Mouse (Mus musculus) heart, adult 2 months (tissue): ENCODE results near the gene Csnk1g1. TPM values are rescaled to one million over a fixed set of nuclear protein-coding genes. Genes with fewer than 3 reads are reported as not detected.

Source experiments
- DNase-seq, 2 experiments: peaks; one replicate each; pipeline ENCODE4 v3.0.0; 2021
- H3K27ac ChIP-seq: fragments of 200-600 bp; 2 replicates; pipeline ENCODE4 v1.8.1; 2022
- H3K27me3 ChIP-seq: fragments of 200-500 bp; 2 replicates; pipeline ENCODE4 v1.6.1; 2012; ENCODE audit warnings: mild to moderate bottlenecking, low read length, inconsistent platforms, mixed read lengths; ENCODE audit not compliant: control insufficient read depth, insufficient read depth
- H3K36me3 ChIP-seq: fragments of 200-500 bp; 2 replicates; pipeline ENCODE4 v1.6.1; 2012; ENCODE audit warnings: low read length, inconsistent platforms; ENCODE audit not compliant: control insufficient read depth, insufficient read depth
- H3K4me1 ChIP-seq: fragments of 200-500 bp; 2 replicates; pipeline ENCODE4 v1.6.1; 2011; ENCODE audit warnings: low read length; ENCODE audit not compliant: control insufficient read depth, insufficient read depth
- H3K4me3 ChIP-seq: fragments of 200-600 bp; 2 replicates; pipeline ENCODE4 v1.8.1; 2022
- H3K79me2 ChIP-seq: fragments of 200-500 bp; replicated peaks from 2 replicates; pipeline ENCODE4 v1.6.1; 2012; ENCODE audit warnings: mild to moderate bottlenecking, inconsistent platforms, low read length, moderate library complexity, mixed read lengths; ENCODE audit not compliant: control insufficient read depth, insufficient read depth
- H3K9ac ChIP-seq: fragments of 200-500 bp; 2 replicates; pipeline ENCODE4 v1.6.1; 2012; ENCODE audit warnings: low read depth, mild to moderate bottlenecking, control low read depth, inconsistent platforms, low read length, mixed read lengths
- CTCF ChIP-seq: fragments of 200-600 bp; IDR thresholded peaks from 2 replicates; pipeline ENCODE4 v1.8.1; 2022; ENCODE audit warnings: antibody characterized with exemption, mild to moderate bottlenecking, moderate library complexity
- EP300 ChIP-seq: fragments of 200-500 bp; IDR thresholded peaks from 2 replicates; pipeline ENCODE4 v1.6.1; 2011; ENCODE audit warnings: low read depth, low read length, control low read depth; ENCODE audit not compliant: insufficient read depth
- POLR2A ChIP-seq: fragments of 200-500 bp; IDR thresholded peaks from 2 replicates; pipeline ENCODE4 v1.6.1; 2011; ENCODE audit warnings: mild to moderate bottlenecking, low read depth, low read length, control low read depth; ENCODE audit not compliant: insufficient read depth
- WGBS: fragments of 180-500 bp; shearing (Covaris S2); methylation state at CpG from one replicate; pipeline ENCODE4 v1.1.7; 2018; 5-methylcytosine and 5-hydroxymethylcytosine counted together
- intact Hi-C: fragments of 180-260 bp; cut with DNase I; formaldehyde crosslinking; loops from one replicate; pipeline ENCODE4 v1.15.1; 2025
- polyA plus RNA-seq: library from polyadenylated mRNA; depleted of rRNA; stranded (reverse); fragments of >200 nt; gene quantifications from 2 replicates; pipeline ENCODE4 v1.2.3, GENCODE M21; 2012
- total RNA-seq, 2 experiments: library from RNA; stranded (reverse); gene quantifications; 2 replicates each; pipeline ENCODE4 v1.2.3; 2021

Csnk1g1 gene
- total and polyA plus RNA-seq, 3 experiments: 3.6 to 10.8 (median 8.8) TPM

DNA sequence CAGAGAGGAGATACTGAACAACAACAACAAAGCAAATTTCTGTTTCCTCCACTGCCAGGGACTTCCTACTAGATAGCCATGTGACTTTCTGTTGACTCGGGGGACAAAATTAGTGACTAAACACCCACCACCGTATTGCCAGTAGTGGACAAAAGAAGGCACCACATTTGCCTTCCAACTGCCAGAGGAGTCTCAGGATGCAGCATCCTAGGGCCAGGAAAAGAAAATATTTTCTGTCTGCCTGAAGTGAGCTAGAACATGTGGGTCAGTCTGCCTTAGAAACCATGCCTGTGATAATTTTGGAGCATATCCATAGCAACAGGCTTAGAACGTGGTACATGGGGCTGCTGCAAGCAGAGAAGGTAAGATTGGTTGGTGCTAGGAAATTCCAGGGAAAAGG, 132.1 kb downstream of the Csnk1g1 start:
- Histone ChIP-seq H3K9ac (no peak overlapping the region), H3K36me3 (no peaks in the 10 kb centered on the region), H3K27ac (no peak overlapping the region), H3K4me3 (no peak overlapping the region), H3K4me1 (no peaks in the 10 kb centered on the region), H3K79me2 (no peaks in the 10 kb centered on the region), H3K27me3 (no peaks in the 10 kb centered on the region)
- intact Hi-C loops: no loop called here
- DNase-seq: no peak
- 66% methylated on average over 3 of the region's 3 CpGs for WGBS
- TF ChIP-seq EP300: no peak
- TF ChIP-seq CTCF: no peak
- TF ChIP-seq POLR2A: no peak

DNA sequence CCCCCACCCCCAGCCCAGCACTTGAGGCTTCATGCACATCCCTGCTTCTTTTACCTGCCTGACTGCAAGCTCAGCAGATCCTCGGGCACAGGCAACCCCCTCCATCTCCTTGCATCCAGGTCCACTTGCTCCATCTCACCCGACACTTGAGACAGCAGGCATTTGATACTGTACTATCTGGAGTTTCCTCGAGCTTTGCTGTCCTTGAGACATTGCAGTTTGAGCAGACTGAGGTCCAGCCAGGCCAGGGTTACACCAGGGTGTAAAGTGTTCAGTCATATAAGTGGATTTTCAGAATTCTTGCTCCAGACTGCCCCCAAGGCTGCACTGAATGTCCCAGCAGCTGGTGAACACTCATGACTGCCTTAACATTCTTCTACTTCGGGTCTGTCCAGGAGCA, 133.6 kb downstream of the Csnk1g1 start:
- Histone ChIP-seq H3K79me2 (no peaks in the 10 kb centered on the region), H3K4me1 (no peaks in the 10 kb centered on the region), H3K36me3 (no peaks in the 10 kb centered on the region), H3K27me3 (no peaks in the 10 kb centered on the region), H3K9ac (no peak overlapping the region), H3K4me3 (no peak overlapping the region), H3K27ac (no peak overlapping the region)
- no peak for DNase-seq
- TF ChIP-seq EP300 (no peak), POLR2A (no peak), CTCF (no peak)
- intact Hi-C loops: no loop called here
- 85% methylated on average over 4 of the region's 4 CpGs for WGBS

DNA sequence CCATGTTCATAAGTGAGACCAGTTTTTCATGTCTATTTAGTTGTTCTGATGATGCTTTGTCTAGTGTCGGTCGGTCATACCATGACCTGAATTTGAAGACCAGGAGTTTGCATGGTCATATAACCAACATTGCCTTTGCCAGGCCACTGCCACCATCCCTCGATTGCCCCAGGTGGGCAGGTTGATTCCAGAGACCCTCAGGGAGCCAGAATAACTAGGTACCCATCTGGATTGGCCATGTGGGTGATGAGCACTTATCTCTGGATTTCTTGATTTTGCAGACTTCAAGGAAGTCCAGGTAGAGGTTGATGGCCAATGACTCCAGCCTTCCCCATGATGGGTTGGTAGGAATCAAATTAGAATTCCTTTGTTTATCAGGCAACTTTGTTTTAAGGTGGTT, 134.5 kb downstream of the Csnk1g1 start:
- no peak overlapping the region for H3K4me3 ChIP-seq
- intact Hi-C loops: no loop called here
- 98% methylated on average over 3 of the region's 3 CpGs for WGBS

DNA sequence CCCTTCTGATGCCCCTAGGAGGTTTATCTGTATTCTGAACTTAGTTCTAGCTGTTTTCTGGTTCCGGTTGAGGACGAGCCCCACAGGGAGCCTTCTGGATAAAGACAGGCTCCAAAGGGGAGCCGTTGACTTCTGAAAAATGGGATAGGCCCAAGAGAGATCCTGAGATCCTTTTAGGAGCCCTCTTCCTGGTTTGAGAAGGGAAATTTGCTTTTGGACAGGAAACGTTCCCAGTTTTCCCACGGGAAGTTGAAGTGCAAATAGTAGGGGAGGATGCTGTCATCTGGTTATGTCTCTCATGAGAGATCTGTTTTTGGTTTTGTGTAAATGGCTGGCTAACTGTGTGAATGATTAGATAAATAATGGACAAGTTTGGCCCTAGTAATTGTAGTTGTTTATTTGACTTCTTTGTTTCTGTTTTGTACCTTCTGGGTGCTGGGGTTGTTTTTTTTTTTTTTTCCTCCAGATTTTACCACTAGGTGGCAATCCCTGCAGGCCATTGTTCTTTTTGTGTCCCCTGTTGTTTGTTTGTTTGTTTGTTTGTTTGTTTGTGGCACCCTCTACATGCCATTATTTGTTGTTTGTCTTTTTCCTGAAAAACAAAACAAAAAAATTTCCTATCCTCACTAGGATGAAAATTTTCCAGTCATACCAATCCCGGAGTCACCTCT, 141.3 kb downstream of the Csnk1g1 start:
- no peaks in the 10 kb centered on the region for H3K4me1 ChIP-seq
- no peak overlapping the region for H3K4me3 ChIP-seq
- TF ChIP-seq CTCF: peak; percentile 55
- TF ChIP-seq EP300: no peak
- peak overlapping the region; percentile 26 for H3K27ac ChIP-seq
- DNase-seq: no peak
- no peaks in the 10 kb centered on the region for H3K27me3 ChIP-seq
- WGBS: 51% methylated on average over 6 of the region's 6 CpGs
- H3K79me2 ChIP-seq: no peaks in the 10 kb centered on the region
- intact Hi-C loops: loop anchor here (5.0 kb wide), 1 partner anchor 37 kb away; no protein-coding TSS in a partner anchor
- no peaks in the 10 kb centered on the region for H3K36me3 ChIP-seq
- H3K9ac ChIP-seq: no peak overlapping the region

More for the DNA sequence above, 134.5 kb downstream of the Csnk1g1 start:
- no peak overlapping the region for H3K27ac ChIP-seq
- H3K79me2 ChIP-seq: no peaks in the 10 kb centered on the region
- H3K36me3 ChIP-seq: no peaks in the 10 kb centered on the region
- H3K27me3 ChIP-seq: no peaks in the 10 kb centered on the region
- H3K4me1 ChIP-seq: no peaks in the 10 kb centered on the region
- TF ChIP-seq POLR2A: no peak
- DNase-seq: no peak
- no peak overlapping the region for H3K9ac ChIP-seq

DNA sequence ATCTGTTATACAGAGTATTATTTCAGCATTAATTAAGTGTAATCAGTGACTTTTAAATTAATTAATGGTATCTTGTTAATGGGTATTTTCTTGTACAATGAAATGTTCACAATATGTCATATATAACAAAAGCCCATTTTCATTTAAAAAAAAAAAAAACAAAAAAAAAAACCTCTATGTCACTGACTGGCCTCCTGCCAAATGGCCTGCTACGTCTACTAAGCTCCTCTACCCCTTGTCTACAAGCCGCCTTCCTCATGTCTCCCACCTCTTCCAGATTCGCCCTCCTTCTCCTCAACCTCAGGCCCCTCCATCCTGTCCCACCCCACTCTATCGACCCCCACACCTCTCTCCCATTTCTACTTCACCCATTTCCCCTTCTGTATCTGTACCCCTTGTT, 142.8 kb downstream of the Csnk1g1 start:
- no peaks in the 10 kb centered on the region for H3K4me1 ChIP-seq
- no peaks in the 10 kb centered on the region for H3K27me3 ChIP-seq
- WGBS: 67% methylated on average over 4 of the region's 4 CpGs
- no peaks in the 10 kb centered on the region for H3K36me3 ChIP-seq
- H3K9ac ChIP-seq: no peak overlapping the region
- no peaks in the 10 kb centered on the region for H3K79me2 ChIP-seq
- DNase-seq: no peak
- H3K4me3 ChIP-seq: no peak overlapping the region
- intact Hi-C loops: loop anchor here (5.0 kb wide), 1 partner anchor 36 kb away; no protein-coding TSS in a partner anchor
- no peak for TF ChIP-seq POLR2A
- TF ChIP-seq CTCF: no peak
- no peak for TF ChIP-seq EP300
- H3K27ac ChIP-seq: no peak overlapping the region

DNA sequence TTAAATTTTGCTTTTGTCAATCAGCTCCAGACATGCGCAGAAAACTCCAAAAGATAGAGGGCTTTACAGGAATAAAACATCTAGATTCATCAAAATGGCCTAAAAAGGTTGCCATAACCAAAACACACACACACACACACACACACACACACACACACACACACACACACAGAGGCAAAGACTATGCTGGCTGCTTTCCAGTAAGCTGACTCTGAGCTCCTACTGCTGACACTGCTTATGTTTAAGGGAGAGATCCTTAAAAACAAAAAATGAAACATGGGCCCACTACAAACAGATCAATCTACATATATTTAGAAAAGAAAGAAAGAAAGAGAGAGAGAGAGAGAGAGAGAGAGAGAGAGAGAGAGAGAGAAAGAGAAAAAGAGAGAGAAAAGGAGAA, 144.0 kb downstream of the Csnk1g1 start:
- Histone ChIP-seq H3K4me3 (no peak overlapping the region), H3K4me1 (no peaks in the 10 kb centered on the region), H3K27me3 (no peaks in the 10 kb centered on the region), H3K27ac (no peak overlapping the region), H3K79me2 (no peaks in the 10 kb centered on the region), H3K36me3 (no peaks in the 10 kb centered on the region), H3K9ac (no peak overlapping the region)
- 97% methylated on average over 1 of the region's 1 CpGs for WGBS
- no peak for DNase-seq
- intact Hi-C loops: loop anchor here (5.0 kb wide), 1 partner anchor 35 kb away; no protein-coding TSS in a partner anchor
- no peak for TF ChIP-seq POLR2A
- no peak for TF ChIP-seq CTCF
- TF ChIP-seq EP300: no peak
